Mouse (Mus musculus) CD4-positive, CD25-positive, alpha-beta regulatory T cell (primary cell): ENCODE results near the gene Ccdc141. TPM values are rescaled to one million over a fixed set of nuclear protein-coding genes. Genes with fewer than 3 reads are reported as not detected.

Experiments used
- polyA plus RNA-seq: library from polyadenylated mRNA; unstranded; fragments of 100-300 nt; shearing (Covaris generic); gene quantifications from one replicate; pipeline ENCODE4 v1.2.1, GENCODE M21; 2017

The Ccdc141 gene
- 2.1 TPM for polyA plus RNA-seq

GRCm38 (mm10) chr2:77170633-77171105, at the start of gene Ccdc141:
Gene Ccdc141, minus strand, starts transcription at chr2:77170636.

GRCm38 (mm10) chr2:76982391-76983145, 187.9 kb downstream of the Ccdc141 start, which contains the start of gene Ttn:
Gene Ttn, minus strand, starts transcription at chr2:76982547.

Other genes with a start within 250 kb of the Ccdc141 start
- 1.9 TPM for gene Ttn, start 188.1 kb downstream of the Ccdc141 start, polyA plus RNA-seq
- gene Sestd1, start 110.0 kb upstream of the Ccdc141 start, polyA plus RNA-seq: 0.73 TPM